Mouse (Mus musculus): ENCODE data around the gene Agk. TPM values are rescaled to one million over a fixed set of nuclear protein-coding genes. Genes with fewer than 3 reads are reported as not detected.

Agk gene
- polyA plus RNA-seq, 1 experiment from 2014 or later: 12.0 TPM

DNA sequence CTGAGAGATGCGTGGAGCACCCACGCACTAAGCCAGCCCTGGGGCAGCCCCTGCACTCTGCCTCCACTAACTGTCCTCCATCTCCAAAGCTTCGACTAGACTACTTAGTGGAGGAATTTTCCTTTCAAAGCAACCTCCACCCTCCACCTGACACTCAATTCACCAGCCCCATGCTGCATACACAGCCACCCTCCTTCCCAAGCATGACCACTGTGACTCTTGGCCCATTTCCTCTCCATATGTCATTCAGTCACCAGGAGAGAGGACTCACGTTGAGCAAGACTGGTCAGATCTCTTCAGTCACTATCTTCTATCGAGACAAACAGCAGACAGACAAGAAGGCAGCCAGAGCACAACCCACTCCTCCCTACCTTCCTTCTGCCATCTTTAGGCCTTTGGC is 88.1 kb downstream of the Agk start:
- Histone ChIP-seq H3K4me1 (replicated peaks) (no peaks in the 10 kb centered on the region), H3K4me2 (no peak overlapping the region), H3K9ac (no peak overlapping the region), H3K36me3 (replicated peaks) (no peaks in the 10 kb centered on the region), H3K27ac (replicated peaks) (no peak overlapping the region), H3K9me3 (replicated peaks) (no peaks in the 10 kb centered on the region), H3K4me3 (replicated peaks) (no peak overlapping the region), H3K27me3 (no peaks in the 10 kb centered on the region)
- ATAC-seq (ENCODE audit: insufficient read depth): no peak
- 56% methylated on average over 5 of the region's 5 CpGs for WGBS (ENCODE audit: insufficient replicate concordance)

DNA sequence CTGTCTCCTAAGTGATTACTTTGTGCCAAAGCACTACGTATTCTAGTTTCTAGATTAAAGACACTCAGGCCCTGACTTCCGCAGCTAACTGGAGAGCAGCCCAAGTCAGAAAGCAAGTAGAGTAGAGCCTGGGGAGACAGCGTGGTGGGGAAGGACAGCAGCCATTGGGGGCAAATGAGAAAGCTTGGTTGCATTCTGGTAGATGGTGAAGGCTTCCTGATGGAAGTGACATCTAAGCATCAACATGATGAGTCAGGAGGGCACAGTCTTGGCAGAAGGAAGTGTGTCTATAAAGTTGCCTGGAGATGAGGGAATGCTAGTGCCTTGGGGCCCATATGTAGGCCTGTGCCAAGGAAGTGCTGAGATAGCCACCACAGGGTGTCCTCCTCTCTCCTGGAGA is 88.6 kb downstream of the Agk start:
- ATAC-seq (ENCODE audit: insufficient read depth): no peak
- Histone ChIP-seq H3K27me3 (no peaks in the 10 kb centered on the region), H3K9me3 (replicated peaks) (no peaks in the 10 kb centered on the region), H3K4me1 (replicated peaks) (no peaks in the 10 kb centered on the region), H3K4me3 (replicated peaks) (no peak overlapping the region), H3K9ac (no peak overlapping the region), H3K36me3 (replicated peaks) (no peaks in the 10 kb centered on the region), H3K4me2 (no peak overlapping the region), H3K27ac (replicated peaks) (no peak overlapping the region)
- 71% methylated on average over 3 of the region's 3 CpGs for WGBS (ENCODE audit: insufficient replicate concordance)

DNA sequence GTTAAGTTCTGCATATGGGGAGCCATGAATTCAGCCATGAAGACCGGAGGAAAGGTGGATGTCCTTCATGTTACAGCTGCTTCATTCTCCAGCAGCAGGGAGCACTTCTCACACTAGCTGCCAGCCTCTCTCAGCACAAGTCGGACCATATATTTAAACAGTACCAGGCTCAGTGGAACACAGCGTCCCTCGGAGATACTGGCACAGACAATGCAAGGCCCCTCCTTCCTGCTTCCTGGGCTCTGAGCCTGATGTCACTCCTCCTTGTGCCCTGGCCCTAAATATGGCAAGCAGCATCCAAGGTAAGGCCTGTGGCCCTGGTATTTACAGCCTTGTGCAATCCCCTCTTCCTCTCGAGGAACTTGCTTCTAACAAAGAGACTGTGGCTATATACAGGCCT is 90.8 kb downstream of the Agk start:
- ATAC-seq (ENCODE audit: insufficient read depth): no peak
- Histone ChIP-seq H3K4me2 (no peak overlapping the region), H3K27me3 (no peaks in the 10 kb centered on the region), H3K4me3 (replicated peaks) (no peak overlapping the region), H3K9me3 (replicated peaks) (no peaks in the 10 kb centered on the region), H3K9ac (no peak overlapping the region), H3K36me3 (replicated peaks) (no peaks in the 10 kb centered on the region), H3K27ac (replicated peaks) (no peak overlapping the region), H3K4me1 (replicated peaks) (no peaks in the 10 kb centered on the region)
- 54% methylated on average over 5 of the region's 5 CpGs for WGBS (ENCODE audit: insufficient replicate concordance)

DNA sequence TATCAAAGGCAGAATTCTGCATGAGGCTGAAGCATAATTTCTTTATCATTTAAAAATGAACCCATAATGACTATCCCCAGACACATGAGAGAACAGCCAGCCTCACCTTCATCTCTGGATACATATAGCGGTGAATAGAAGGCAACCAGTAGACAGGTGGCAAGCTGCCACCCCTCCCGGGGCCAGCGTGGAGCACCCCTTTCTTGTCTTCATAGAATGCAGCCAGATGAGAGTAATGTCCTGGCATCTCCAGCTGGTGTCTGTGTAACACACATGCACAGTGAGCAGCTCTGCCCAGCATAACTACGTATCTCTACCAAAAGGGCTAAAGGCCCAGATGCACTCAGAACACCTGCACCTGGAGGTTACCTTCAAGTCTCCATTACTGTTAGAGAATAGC is 93.4 kb downstream of the Agk start:
- Histone ChIP-seq H3K4me1 (replicated peaks) (no peaks in the 10 kb centered on the region), H3K27me3 (no peaks in the 10 kb centered on the region)
- WGBS (ENCODE audit: insufficient replicate concordance): 79% methylated on average over 4 of the region's 4 CpGs

DNA sequence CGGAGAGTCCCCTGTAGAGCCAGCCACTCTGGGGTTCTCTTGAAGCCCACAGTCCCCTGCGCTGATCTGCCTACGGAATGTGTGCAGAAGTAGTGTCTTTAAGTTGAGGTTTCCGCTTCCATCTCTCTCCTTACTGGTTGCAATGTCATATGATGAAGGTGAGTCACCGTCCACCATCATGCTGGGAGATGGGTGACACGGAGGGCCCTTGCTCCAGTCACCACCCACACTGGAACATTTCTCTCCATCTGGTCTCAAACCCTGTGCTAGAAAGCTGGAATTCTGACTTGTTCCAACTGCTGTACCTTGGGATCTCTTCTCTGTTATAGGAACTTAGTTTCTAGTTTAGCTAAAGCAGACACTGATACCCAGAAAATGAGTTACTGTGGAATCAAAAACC is 96.1 kb downstream of the Agk start:
- Histone ChIP-seq H3K4me3 (replicated peaks) (no peak overlapping the region), H3K27me3 (no peaks in the 10 kb centered on the region), H3K27ac (replicated peaks) (no peak overlapping the region), H3K36me3 (replicated peaks) (no peaks in the 10 kb centered on the region), H3K4me2 (no peak overlapping the region), H3K9ac (no peak overlapping the region), H3K9me3 (replicated peaks) (no peaks in the 10 kb centered on the region), H3K4me1 (replicated peaks) (no peaks in the 10 kb centered on the region)
- 73% methylated on average over 6 of the region's 6 CpGs for WGBS (ENCODE audit: insufficient replicate concordance)
- ATAC-seq (ENCODE audit: insufficient read depth): no peak

More for the DNA sequence above, 93.4 kb downstream of the Agk start:
- Histone ChIP-seq H3K9ac (no peak overlapping the region), H3K4me3 (replicated peaks) (no peak overlapping the region), H3K36me3 (replicated peaks) (no peaks in the 10 kb centered on the region), H3K9me3 (replicated peaks) (no peaks in the 10 kb centered on the region), H3K27ac (replicated peaks) (no peak overlapping the region), H3K4me2 (no peak overlapping the region)
- ATAC-seq (ENCODE audit: insufficient read depth): no peak

DNA sequence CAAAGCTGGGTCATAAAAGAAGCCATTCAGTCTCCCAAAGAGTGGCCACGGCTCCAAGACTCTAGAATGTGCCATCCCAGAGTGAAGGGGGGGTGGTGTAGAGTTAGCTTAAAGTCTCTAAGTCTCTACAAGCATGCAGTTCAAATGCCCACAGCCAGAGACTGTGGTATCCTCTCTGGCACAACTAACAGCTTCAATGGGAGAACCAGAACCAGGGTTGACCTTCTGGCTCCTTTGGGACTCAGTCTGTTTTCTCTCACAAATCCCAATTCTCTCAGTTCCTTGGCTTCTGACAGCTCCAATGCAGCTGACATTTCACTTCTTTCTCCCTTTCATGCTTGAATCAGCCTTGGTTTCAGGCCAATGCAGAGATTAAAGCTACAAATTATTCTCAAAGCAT is 98.0 kb downstream of the Agk start:
- no peak for ATAC-seq (ENCODE audit: insufficient read depth)
- Histone ChIP-seq H3K4me3 (replicated peaks) (no peak overlapping the region), H3K9ac (no peak overlapping the region), H3K27ac (replicated peaks) (no peak overlapping the region), H3K27me3 (no peaks in the 10 kb centered on the region), H3K4me2 (no peak overlapping the region), H3K36me3 (replicated peaks) (no peaks in the 10 kb centered on the region), H3K4me1 (replicated peaks) (no peaks in the 10 kb centered on the region), H3K9me3 (replicated peaks) (no peaks in the 10 kb centered on the region)
- WGBS (ENCODE audit: insufficient replicate concordance): 65% methylated on average over 1 of the region's 1 CpGs

DNA sequence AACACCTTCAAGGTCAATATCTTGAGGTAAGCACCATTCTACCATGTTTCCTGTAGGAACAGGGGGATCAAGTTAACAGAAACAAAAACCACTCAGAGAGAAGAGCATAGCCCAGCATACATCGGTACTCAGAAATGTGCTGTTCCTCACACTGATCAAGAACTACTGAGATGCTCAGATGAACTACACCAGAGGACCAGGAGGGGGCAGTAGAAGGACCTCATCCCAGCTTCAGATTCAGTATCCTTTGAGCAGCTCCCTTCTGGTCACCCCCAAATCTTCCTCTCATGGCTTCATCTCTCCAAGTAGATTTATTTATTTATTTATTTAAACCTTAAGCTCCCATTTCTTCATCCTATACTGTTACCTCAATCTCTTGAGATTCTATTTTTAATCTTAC is 98.8 kb downstream of the Agk start:
- 58% methylated on average over 1 of the region's 1 CpGs for WGBS (ENCODE audit: insufficient replicate concordance)
- no peaks in the 10 kb centered on the region for H3K9me3 ChIP-seq (replicated peaks)
- no peaks in the 10 kb centered on the region for H3K4me1 ChIP-seq (replicated peaks)
- no peak overlapping the region for H3K4me2 ChIP-seq
- H3K9ac ChIP-seq: no peak overlapping the region
- H3K27ac ChIP-seq (replicated peaks): no peak overlapping the region
- ATAC-seq (ENCODE audit: insufficient read depth): no peak
- H3K27me3 ChIP-seq: no peaks in the 10 kb centered on the region
- H3K36me3 ChIP-seq (replicated peaks): no peaks in the 10 kb centered on the region
- no peak overlapping the region for H3K4me3 ChIP-seq (replicated peaks)

DNA sequence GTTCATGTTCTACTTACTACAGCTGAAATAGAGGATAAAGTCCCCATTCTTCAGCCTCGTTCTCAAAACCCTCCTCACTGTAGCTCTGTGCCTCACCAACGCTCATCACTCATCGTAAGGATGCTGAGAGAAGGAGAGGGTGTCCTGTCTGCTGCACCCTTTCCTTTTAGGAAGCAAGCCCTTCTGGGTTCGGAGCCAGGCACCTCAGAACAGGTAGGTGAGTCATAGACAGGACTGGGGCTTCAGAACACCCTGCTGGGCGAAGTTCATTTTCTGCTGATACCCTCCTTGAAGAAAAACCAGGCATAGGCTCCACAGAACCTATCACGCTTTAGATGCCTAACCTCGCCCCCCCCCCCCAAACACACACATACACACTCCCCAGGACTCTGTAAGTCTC is 102.5 kb downstream of the Agk start:
- Histone ChIP-seq H3K27ac (replicated peaks) (no peak overlapping the region), H3K4me1 (replicated peaks) (0 out of 2 replicates have a peak, but pooled peaks cover 6% of the 10 kb centered on the region), H3K27me3 (peaks cover 3% of the 10 kb centered on the region; the same call in 1 of the 2 replicates), H3K36me3 (replicated peaks) (no peaks in the 10 kb centered on the region), H3K4me3 (replicated peaks) (no peak overlapping the region), H3K9me3 (replicated peaks) (no peaks in the 10 kb centered on the region), H3K4me2 (no peak overlapping the region), H3K9ac (no peak overlapping the region)
- ATAC-seq (ENCODE audit: insufficient read depth): no peak
- 58% methylated on average over 7 of the region's 7 CpGs for WGBS (ENCODE audit: insufficient replicate concordance)

DNA sequence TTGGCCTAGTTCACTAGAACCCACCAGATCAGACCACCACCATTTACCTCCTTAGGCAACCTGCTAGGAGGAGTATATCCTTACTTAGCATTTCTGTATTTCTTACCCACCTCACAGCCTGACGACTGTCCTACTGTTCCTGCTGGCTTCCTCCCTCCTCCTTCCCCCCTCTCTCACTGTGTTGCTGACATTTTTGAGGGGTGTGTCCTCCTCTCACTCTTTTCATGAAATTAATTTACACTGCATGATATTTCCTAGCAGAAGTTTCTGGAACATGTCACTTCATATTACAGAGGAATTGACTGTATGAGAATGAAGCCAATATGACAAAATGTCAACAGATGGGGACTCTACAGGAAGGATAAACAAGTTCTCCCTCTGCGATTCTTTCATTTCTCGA is 103.7 kb downstream of the Agk start:
- WGBS (ENCODE audit: insufficient replicate concordance): 49% methylated on average over 3 of the region's 3 CpGs
- ATAC-seq (ENCODE audit: insufficient read depth): no peak
- Histone ChIP-seq H3K36me3 (replicated peaks) (no peaks in the 10 kb centered on the region), H3K9ac (no peak overlapping the region), H3K27ac (replicated peaks) (no peak overlapping the region), H3K4me3 (replicated peaks) (no peak overlapping the region), H3K4me1 (replicated peaks) (0 out of 2 replicates have a peak, but pooled peaks cover 6% of the 10 kb centered on the region), H3K9me3 (replicated peaks) (no peaks in the 10 kb centered on the region), H3K27me3 (peaks cover 15% of the 10 kb centered on the region), H3K4me2 (no peak overlapping the region)

DNA sequence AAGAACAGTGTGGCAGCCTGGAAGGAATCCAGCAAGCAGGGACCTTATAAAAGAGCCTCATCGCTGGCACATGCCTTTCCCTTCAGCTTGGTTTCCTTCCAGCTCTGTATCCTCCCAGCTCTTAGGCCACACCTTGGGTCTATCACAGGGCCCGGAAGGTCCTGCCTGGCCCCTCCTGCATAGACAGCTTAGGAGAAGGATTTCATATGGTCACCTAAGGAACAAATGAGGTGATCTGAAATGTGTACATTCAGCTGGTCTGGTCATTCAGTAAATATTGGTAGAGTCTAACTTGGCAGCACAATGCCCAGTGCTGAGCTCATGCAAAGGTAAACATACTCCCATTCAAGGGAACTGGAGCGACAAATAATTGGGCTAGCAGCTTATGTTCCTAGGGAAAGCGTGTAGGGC is 104.6 kb downstream of the Agk start:
- peak; percentile 37; the same call in 1 of the 2 replicates for ATAC-seq (ENCODE audit: insufficient read depth)

DNA sequence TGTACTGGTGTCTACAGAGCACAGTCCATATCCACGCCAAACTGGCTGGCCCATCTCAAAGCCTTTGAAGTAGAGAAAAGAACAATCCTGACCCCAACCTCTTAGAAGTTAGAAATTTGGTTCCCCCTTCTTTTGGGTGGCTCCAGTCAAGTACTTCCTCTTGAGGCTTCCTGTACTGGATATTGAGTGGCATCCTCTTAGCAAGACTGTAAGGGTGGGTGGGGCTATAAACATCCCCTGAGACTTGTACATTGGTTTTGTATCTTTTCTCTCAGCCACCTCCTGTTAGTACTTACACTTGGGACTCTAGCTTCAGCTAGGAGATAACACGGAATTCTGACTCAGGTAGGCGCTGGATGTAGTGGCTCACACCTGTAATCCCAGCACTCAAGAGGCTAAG is 105.3 kb downstream of the Agk start:
- Histone ChIP-seq H3K4me3 (replicated peaks) (no peak overlapping the region), H3K4me1 (replicated peaks) (peaks cover 11% of the 10 kb centered on the region; the same call in 1 of the 2 replicates), H3K4me2 (no peak overlapping the region), H3K36me3 (replicated peaks) (no peaks in the 10 kb centered on the region), H3K27me3 (peaks cover 30% of the 10 kb centered on the region), H3K9ac (no peak overlapping the region), H3K27ac (replicated peaks) (no peak overlapping the region), H3K9me3 (replicated peaks) (no peaks in the 10 kb centered on the region)
- no peak for ATAC-seq (ENCODE audit: insufficient read depth)
- 32% methylated on average over 3 of the region's 3 CpGs for whole genome bisulfite sequencing (ENCODE audit: insufficient replicate concordance)

More for the DNA sequence above, 104.6 kb downstream of the Agk start:
- peaks cover 23% of the 10 kb centered on the region for H3K27me3 ChIP-seq
- no peak overlapping the region for H3K4me2 ChIP-seq
- no peak overlapping the region for H3K27ac ChIP-seq (replicated peaks)
- 71% methylated on average over 4 of the region's 4 CpGs for WGBS (ENCODE audit: insufficient replicate concordance)
- no peak overlapping the region for H3K9ac ChIP-seq
- H3K4me3 ChIP-seq (replicated peaks): no peak overlapping the region
- H3K36me3 ChIP-seq (replicated peaks): no peaks in the 10 kb centered on the region
- 0 out of 2 replicates have a peak, but pooled peaks cover 6% of the 10 kb centered on the region for H3K4me1 ChIP-seq (replicated peaks)
- H3K9me3 ChIP-seq (replicated peaks): no peaks in the 10 kb centered on the region

DNA sequence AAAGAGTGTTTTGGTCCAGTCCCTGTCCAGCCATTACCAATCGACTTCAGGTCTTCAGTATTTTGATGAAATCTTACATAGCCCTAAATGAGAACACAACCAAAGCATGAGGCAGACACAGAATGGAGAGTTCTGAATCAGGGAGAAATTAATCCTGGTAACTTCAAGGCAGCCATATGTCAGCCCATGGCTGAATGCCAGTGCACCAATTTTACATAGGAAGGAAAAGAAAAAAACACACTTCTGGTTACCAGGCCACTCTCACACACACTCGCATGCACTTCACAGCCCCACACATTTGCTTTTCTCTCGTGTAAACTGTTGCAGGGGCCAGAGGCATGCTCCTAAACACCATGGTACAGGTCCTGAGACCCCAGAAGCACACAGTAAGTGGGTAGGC is 105.9 kb downstream of the Agk start:
- Histone ChIP-seq H3K4me1 (replicated peaks) (peaks cover 15% of the 10 kb centered on the region), H3K36me3 (replicated peaks) (no peaks in the 10 kb centered on the region), H3K27ac (replicated peaks) (no peak overlapping the region), H3K9me3 (replicated peaks) (no peaks in the 10 kb centered on the region), H3K27me3 (peaks cover 36% of the 10 kb centered on the region), H3K4me3 (replicated peaks) (no peak overlapping the region), H3K4me2 (no peak overlapping the region), H3K9ac (no peak overlapping the region)
- ATAC-seq (ENCODE audit: insufficient read depth): no peak
- WGBS (ENCODE audit: insufficient replicate concordance): 49% methylated on average over 3 of the region's 3 CpGs

All from liver, embryonic 15.5 days (tissue).